Mouse (Mus musculus): ENCODE results near the gene Rbms1. TPM values are rescaled to one million over a fixed set of nuclear protein-coding genes. Genes with fewer than 3 reads are reported as not detected.

Rbms1 gene
- total RNA-seq, 2 experiments from 2014 or later = 20.0 to 24.0 TPM

DNA sequence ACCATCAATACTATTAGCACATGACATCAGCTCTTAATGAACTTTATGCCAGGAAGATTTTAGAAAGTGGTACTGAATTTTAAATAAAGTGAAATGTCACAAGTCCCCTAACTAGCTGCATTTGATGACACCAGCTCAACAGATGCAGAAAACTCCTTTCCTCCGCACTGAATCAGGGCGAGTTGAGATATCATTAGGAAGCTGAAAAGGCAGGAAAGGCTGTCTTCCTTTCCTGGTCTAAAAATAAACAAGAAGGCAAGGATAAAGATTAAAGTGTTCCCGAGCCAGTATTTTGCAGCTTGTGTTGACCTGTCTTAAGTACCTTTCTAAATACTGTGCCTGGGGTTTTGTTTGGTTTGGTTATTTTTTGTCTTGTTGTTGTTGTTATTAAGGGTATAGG is 42.9 kb downstream of the Rbms1 start:
- no peak for DNase-seq (ENCODE audit: low spot score)

- no peak for DNase-seq (ENCODE audit: low spot score)
These were observed 44.6 kb downstream of the Rbms1 start for GRCm38 (mm10) chr2:60918401-60918800.

- DNase-seq (ENCODE audit: low spot score) = no peak
These were observed 48.3 kb downstream of the Rbms1 start for GRCm38 (mm10) chr2:60914524-60915280.

GRCm38 (mm10) chr2:60913281-60913680 is 49.7 kb downstream of the Rbms1 start:
- no peak for DNase-seq (ENCODE audit: low spot score)

GRCm38 (mm10) chr2:60911716-60912115 is 51.3 kb downstream of the Rbms1 start:
- DNase-seq (ENCODE audit: low spot score) = no peak

DNA sequence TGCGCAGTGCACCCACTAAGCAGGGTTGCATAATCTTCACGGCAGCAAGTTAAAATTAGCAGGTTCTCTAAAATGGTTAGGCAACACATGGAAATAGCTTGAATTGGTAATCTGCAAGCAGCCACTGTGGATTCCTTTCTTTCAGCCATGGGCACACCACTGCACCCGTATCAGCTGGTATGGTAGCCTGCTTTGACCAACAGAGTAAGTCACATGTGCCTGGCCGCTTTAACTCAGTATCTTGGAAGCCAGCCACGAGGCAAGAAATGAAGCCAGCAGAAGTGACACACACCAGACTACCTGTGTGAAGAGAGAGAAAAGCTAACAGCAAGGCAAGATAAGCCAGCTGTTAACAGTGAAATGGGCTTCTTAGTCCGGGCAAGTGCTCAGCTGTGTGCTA is 52.2 kb downstream of the Rbms1 start:
- DNase-seq (ENCODE audit: low spot score) = peak; percentile 62

GRCm38 (mm10) chr2:60908551-60908950 is 54.4 kb downstream of the Rbms1 start:
- no peak for DNase-seq (ENCODE audit: low spot score)

GRCm38 (mm10) chr2:60908116-60908515 is 54.9 kb downstream of the Rbms1 start:
- no peak for DNase-seq (ENCODE audit: low spot score)

- DNase-seq (ENCODE audit: low spot score) = no peak
These were observed 57.7 kb downstream of the Rbms1 start for GRCm38 (mm10) chr2:60905283-60905682.

- no peak for DNase-seq (ENCODE audit: low spot score)
These were observed 58.9 kb downstream of the Rbms1 start for GRCm38 (mm10) chr2:60904141-60904540.

GRCm38 (mm10) chr2:60903535-60903934 is 59.5 kb downstream of the Rbms1 start:
- peak; percentile 62 for DNase-seq (ENCODE audit: low spot score)

GRCm38 (mm10) chr2:60902446-60903137 is 60.4 kb downstream of the Rbms1 start:
- no peak for DNase-seq (ENCODE audit: low spot score)

GRCm38 (mm10) chr2:60901511-60901951 is 61.5 kb downstream of the Rbms1 start:
- peak; percentile 80 for DNase-seq (ENCODE audit: low spot score)

- DNase-seq (ENCODE audit: low spot score) = no peak
These were observed 62.0 kb downstream of the Rbms1 start for GRCm38 (mm10) chr2:60901013-60901412.

- DNase-seq (ENCODE audit: low spot score) = no peak
These were observed 70.0 kb downstream of the Rbms1 start for GRCm38 (mm10) chr2:60893042-60893441.

DNA sequence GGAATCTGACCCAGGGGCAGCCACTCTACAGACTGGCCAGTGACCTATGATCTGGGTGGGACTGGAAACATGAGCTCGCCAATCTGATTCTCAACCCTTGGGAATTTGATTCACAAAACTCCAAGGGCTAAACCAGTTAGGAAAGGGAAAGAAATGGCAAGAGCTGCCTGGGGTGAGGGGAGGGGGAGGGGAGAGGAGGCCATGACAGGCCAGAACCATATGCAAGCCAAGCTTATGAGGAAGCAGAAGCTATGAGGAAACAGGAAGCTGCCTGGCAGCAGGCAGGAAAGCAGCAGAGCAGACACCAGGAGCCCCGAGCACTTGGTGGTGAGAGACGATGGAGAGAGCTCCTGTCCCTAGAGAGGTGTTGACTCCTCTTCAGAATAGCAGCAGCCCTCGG is 79.1 kb downstream of the Rbms1 start:
- no peak for DNase-seq (ENCODE audit: low spot score)

DNA sequence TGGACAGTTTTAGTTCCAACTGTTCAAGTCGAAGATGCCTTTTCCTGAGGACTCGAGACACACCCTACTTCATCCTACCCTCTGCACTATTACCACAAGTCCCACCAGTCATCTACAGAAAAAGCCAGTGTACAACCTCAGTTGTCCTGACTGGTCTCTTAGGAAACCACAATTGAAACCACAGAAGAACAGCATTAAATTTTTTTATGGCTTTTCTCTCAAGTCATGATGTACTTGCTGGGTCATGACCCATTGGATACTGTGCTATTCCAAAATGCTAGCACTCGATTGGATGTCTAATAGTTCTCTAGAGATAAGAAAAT is 80.0 kb downstream of the Rbms1 start:
- DNase-seq (ENCODE audit: low spot score) = no peak

DNA sequence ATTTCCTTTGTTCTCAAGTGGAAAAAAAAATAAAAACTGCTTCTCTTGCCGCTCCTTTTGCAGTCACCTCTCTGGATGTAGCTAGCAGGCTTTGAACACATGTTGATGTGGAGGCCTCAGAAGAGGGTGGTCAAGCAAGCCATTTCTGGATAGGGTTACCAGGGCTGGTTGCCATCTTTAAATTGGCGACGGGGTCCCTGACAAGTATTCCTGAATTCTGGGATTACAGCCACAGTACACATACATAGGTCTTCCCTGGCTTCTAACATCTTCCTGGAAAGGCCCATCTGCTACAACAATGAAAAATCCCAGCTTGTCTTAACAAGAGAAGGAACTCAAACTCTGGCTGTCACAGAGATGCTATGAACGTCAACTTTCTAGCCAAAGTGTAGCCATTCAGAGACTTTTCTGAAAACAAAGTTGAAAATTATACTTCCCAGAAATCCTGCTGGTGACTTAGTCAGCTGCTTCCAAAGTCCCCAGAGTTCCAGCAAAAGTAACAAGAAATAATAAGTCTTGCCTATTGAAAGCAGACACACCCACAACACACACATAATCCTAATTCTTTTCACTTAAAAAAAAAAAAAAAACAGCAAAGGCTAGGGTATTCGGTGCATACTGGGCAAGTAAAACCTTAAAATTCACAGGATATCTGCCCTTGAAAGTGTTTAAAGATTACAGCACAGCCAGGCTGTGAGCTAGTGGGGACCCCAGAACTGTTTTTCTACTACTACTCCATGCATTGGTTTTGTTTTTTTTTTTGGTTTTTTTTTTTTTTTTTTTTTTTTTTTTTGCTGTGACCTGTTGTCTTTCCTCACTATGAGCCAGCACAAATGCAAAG is 80.6 kb downstream of the Rbms1 start:
- no peak for DNase-seq (ENCODE audit: low spot score)

DNA sequence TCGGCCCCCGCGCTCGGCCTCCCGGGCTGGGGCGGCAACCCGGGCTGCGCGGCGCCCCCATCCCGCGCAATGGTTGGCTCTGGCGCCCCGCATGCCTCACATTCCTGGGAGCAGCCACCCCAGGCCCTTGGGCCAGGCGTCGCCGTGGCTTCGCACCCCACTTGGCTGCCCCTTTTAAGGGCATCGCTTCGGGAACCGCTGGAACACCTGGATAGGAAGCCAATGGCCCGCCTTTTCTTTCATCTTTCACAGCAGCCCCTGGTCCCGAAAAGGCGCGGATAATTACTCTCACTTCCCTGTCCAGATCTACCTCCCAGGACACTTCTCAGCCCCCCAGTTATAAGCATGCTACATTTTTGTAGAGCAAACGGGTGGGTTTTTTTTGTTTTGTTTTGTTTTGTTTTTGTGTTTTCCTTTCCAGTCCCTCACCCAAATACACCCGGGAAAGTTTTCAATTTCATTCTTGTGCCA is 81.4 kb downstream of the Rbms1 start:
- no peak for DNase-seq (ENCODE audit: low spot score)

DNA sequence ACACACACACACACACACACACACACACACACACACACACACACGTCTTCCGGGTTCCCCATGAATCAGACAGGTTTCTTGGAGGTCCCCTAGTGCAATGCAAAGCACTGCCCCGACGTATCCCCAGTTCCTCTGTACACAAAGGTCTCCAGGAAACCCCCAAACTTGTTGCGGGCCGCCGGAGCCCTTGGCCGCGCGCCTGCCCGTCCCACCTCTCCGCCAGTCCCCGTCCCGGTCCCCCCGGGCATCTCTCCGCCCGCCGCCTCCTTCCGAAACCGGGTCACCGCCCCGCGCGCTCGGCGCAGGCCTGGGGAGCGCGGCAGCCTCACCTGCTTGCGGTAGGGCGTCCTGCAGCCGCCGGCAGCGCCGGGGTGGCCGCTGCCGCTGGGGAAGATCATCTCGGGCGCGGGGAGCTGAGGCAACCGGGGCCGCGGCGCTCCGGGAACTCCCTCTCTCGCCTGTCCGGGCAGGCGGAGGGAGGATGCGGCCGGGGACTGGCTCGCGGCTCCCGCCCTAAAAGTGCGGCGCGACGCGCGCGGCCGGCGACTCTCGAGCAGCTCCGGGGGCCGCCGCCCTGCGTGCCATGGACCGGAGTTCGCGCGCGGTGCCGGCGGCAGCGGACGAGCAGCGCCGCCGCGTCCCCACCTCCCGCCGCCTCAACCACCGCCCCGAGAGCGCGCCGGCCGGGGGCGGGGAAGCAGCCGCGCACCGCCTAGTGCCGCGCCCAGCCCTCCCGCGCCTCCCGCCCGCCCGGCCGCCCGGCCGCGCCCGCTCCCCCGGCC is 82.0 kb downstream of the Rbms1 start:
- peak; percentile 69 for DNase-seq (ENCODE audit: low spot score)
